Mouse (Mus musculus) frontal cortex, postnatal 36 days (tissue): ENCODE results near the gene Ppm1n.

Source experiments
- DNase-seq, 2 experiments: peaks; one replicate each; pipeline ENCODE4 v3.0.0; 2022; ENCODE audit warnings: low spot score in 2 of 2

The Ppm1n gene

GRCm38 (mm10) chr7:19307739-19308453 is 28.0 kb upstream of the Ppm1n start:
- peak; percentile 57 to 75 for DNase-seq

DNA sequence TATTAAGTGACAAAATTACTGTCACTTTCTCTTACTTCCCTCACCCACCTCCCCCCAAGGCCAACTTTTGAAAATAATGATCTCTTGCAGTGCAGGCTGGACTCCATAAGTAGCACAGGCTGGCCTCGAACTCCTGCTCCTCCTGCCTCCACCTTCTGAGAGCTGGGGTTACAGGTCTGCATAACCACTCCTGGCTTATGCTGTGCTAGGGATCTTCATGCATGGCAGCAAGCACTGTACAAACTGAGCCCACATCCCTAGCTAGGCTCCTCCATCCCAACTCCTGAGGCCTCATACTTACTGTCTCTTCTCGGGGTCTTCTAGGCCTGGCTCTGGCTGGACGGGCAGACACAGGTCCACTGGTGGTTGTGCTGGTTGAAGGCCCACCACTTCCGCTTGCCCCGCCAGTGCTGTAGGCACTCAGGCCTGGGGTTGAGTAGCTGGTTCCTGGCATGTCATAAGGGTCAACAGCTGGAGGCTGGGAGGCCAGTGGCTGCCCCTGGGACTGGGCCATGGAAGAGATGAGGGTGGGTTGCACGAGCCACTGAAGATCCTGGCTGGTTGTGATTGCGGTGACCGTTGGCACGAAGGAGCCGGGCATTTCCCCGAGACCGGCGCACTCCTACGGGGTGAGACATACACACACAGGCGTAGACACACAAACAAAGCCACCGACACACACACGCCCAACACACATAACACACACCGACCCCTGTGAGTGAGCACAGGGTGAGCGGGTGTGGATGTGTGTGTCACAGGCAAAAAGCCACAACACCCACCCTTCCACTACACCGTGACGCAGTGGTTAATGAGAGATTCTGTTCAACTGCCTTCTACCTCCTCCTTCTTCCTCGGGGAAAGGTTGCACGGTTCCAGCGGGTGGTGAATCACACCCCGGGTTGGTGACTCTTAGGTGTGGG is 27.2 kb upstream of the Ppm1n start:
- no peak for DNase-seq

- no peak for DNase-seq
These were observed 26.2 kb upstream of the Ppm1n start for GRCm38 (mm10) chr7:19305796-19306765.

- DNase-seq, result no peak
These were observed 25.5 kb upstream of the Ppm1n start for GRCm38 (mm10) chr7:19305413-19305735.

GRCm38 (mm10) chr7:19304501-19305412 is 24.9 kb upstream of the Ppm1n start:
- DNase-seq, result no peak

DNA sequence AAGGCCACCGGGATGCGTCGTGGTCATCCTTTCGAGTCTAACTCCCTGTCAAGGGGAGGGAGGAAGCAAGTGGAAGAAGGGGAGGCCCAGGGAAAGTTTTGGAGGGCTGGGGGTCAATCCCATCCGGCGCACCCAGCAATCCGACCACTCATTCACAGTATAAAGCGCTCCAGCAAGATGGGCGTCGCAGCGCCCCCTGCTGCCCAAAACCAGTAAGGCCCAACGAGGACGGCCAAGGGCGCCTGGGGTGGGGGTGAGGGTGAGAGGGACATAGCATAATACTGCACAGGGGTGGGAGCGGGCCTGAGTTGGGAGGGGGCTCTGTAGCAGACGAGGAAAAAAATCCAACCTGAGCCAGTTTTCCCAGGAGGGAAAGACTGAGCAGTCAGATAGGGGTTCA is 23.9 kb upstream of the Ppm1n start:
- peak; percentile 66 to 70 for DNase-seq

- DNase-seq, result no peak
These were observed 23.1 kb upstream of the Ppm1n start for GRCm38 (mm10) chr7:19303046-19303305.

GRCm38 (mm10) chr7:19302264-19303045 is 22.6 kb upstream of the Ppm1n start:
- DNase-seq, result no peak

- DNase-seq, result no peak
These were observed 21.8 kb upstream of the Ppm1n start for GRCm38 (mm10) chr7:19301461-19302263.

- peak; percentile 75 to 82 for DNase-seq
These were observed 20.9 kb upstream of the Ppm1n start for GRCm38 (mm10) chr7:19300501-19301421.

DNA sequence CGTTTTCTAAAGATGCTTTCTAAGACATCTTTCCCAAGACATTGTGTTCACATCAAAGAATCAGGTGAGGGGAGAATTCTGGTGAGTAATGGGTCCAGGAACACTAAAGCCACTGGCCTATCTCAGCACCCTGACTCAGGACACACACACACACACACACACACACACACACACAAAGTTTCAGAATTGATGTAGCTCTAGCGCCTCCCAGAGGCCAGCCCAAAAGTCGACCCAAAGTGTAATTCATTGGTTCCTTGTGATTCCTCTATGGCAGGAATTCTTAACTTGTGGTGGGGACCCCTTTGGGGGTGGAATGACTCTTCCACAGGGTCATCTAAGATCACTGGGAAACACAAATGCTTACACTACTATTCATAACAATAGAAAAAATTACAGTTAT is 19.3 kb upstream of the Ppm1n start:
- DNase-seq, result peak in 1 of 2 experiments; percentile 54

GRCm38 (mm10) chr7:19297794-19298193 is 17.9 kb upstream of the Ppm1n start:
- no peak for DNase-seq

GRCm38 (mm10) chr7:19297034-19297433 is 17.2 kb upstream of the Ppm1n start:
- DNase-seq, result no peak

- DNase-seq, result peak; percentile 97 to 98
These were observed 15.8 kb upstream of the Ppm1n start for GRCm38 (mm10) chr7:19295503-19296185.

GRCm38 (mm10) chr7:19290969-19291596 is 11.2 kb upstream of the Ppm1n start:
- no peak for DNase-seq

DNA sequence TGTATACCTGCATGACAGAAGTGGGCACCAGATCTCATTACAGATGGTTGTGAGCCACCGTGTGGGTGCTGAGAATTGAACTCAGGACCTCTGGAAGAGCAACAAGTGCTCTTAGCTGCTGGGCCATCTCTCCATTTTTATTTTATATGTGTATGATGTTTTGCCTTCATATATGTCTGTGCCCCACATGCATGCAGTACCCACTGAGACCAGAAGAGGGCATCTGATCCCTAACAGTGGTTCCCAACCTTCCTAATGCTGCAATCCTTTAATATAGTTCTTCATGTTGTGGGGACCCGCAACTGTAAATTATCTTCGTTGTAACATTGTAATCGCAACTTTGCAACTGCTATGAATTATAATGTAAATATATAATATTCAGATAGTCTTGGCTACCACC is 4.9 kb upstream of the Ppm1n start:
- DNase-seq, result peak in 1 of 2 experiments; percentile 63

DNA sequence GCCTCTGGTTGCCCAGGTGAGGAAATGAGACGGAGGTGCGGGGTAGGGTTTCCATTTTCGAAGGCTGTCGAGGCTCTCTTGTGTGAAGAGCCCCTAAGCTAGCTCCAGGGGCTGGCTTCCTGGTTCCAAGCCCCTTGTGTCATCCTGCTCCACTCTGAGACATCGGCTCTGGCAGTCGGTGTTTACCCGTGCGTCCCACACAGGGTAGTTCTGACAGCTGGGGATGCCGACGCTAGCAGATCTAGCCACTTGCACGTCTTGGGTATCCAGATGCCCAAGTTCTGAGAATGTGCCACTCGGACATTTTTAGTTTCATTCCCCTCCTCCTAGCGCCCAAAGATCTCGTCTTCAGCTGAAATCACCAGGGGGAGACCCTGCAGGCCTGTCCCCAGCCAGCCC is 3.5 kb upstream of the Ppm1n start:
- peak in 1 of 2 experiments; percentile 54 for DNase-seq
